In the genomic region with DNA sequence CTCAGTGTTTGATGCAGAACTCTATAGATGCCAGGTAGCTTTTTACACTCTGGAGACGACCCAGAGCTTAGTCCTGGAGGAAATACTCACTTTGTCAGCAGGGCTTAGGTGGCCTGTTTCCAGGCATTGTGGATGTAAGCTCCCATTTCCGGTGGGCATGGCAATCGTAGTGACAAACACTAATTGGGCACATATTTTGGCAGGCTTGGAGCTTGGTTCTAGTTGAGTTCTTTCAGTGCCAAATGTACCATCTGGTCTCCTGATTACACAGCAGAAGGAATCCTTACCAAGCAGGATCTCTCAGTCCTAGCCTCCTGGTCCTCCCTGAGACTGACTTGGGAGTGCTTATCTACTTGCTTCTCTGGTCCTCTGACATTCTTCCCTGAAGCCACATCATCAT, we compare ENCODE assay signal across 15 mouse cellular contexts.
A peak's percentile ranks its signal among the peaks of the same experiment; 100 is the strongest.
DNase-seq lines count a peak whose midpoint lies in the region; ATAC-seq and TF ChIP-seq lines count a peak whose summit lies in the region.
"Had no signal": no experiment of that assay in that cellular context is flagged by ENCODE, and none has a peak within 500 bp of the region (broad histone marks: within the 10 kb centered on the region; RNA-seq: fewer than 3 reads in every experiment).

No protein-coding gene starts in this region.

- no peak overlapping the region for H3K9ac ChIP-seq in hindbrain, postnatal 0 days (replicated peaks; ENCODE audit: low read length)
- no peak overlapping the region for H3K9ac ChIP-seq in hindbrain, embryonic 13.5 days

- 47% methylated on average over 3 of the region's 3 CpGs for WGBS in hindbrain, postnatal 0 days
- 74% methylated on average over 3 of the region's 3 CpGs for WGBS in hindbrain, embryonic 13.5 days
- under 1% methylated on average over 3 of the region's 3 CpGs for WGBS in cerebellum, adult 2 months

- no peak for TF ChIP-seq CTCF in hindbrain, postnatal 0 days (IDR thresholded peaks at IDR 0.05; ENCODE audit: low read depth)
- TF ChIP-seq CTCF in brain, embryonic 14.5 days (IDR thresholded peaks at IDR 0.05; ENCODE audit: borderline replicate concordance, extremely low read depth, insufficient read depth, insufficient read length), result no peak
- no peak for TF ChIP-seq CTCF in cerebellum, adult 2 months (IDR thresholded peaks at IDR 0.05; ENCODE audit: borderline replicate concordance, insufficient read depth, low read depth, low read length)

- ATAC-seq in hindbrain, postnatal 0 days, result peak; percentile 85
- ATAC-seq in hindbrain, embryonic 13.5 days (ENCODE audit: low FRiP score), result no peak
- ATAC-seq: CD4-positive, CD25-positive, alpha-beta regulatory T cell, adult 4 months; Patski had no signal

- no peaks in the 10 kb centered on the region for H3K4me1 ChIP-seq in hindbrain, postnatal 0 days (ENCODE audit: insufficient read depth, low read length)
- H3K4me1 ChIP-seq in hindbrain, embryonic 13.5 days (replicated peaks), result no peaks in the 10 kb centered on the region
- no peaks in the 10 kb centered on the region; the same call in 1 of the 2 replicates for H3K4me1 ChIP-seq in cerebellum, adult 2 months (ENCODE audit: control insufficient read depth, insufficient read depth, low read length)
- H3K4me1 ChIP-seq: limb, embryonic 10.5 days had no signal

- DNase-seq in hindbrain, postnatal 0 days (ENCODE audit: low spot score), result peak; percentile 90
- DNase-seq in brain, embryonic 14.5 days (ENCODE audit: low read depth), result peak; percentile 94
- DNase-seq in cerebellum, adult 2 months, result peak; percentile 79 to 94
- DNase-seq in layer of hippocampus, adult 8-10 months (ENCODE audit: low spot score in 2 of 2), result peak; percentile 31 to 32
- no peak for DNase-seq in spleen, postnatal 4 days (ENCODE audit: low spot score in 2 of 2)
- DNase-seq in urinary bladder, postnatal 25 days (ENCODE audit: low spot score), result no peak
- DNase-seq: adrenal gland, adult 2 months; kidney, postnatal 14 days; thymus, postnatal 25 days had no signal

- TF ChIP-seq POLR2A in brain, embryonic 14.5 days (IDR thresholded peaks at IDR 0.05; ENCODE audit: borderline replicate concordance, extremely low read depth, insufficient read depth, insufficient read length, poor library complexity, severe bottlenecking), result no peak
- TF ChIP-seq POLR2A in cerebellum, adult 2 months (IDR thresholded peaks at IDR 0.05; ENCODE audit: borderline replicate concordance, insufficient read depth, low read length), result no peak

- no peaks in the 10 kb centered on the region for H3K9me3 ChIP-seq in hindbrain, postnatal 0 days (ENCODE audit: low read length)
- no peaks in the 10 kb centered on the region for H3K9me3 ChIP-seq in hindbrain, embryonic 13.5 days
- H3K9me3 ChIP-seq: limb, embryonic 10.5 days had no signal

- no peaks in the 10 kb centered on the region for H3K36me3 ChIP-seq in hindbrain, postnatal 0 days (ENCODE audit: insufficient read depth, low read length)
- no peaks in the 10 kb centered on the region for H3K36me3 ChIP-seq in hindbrain, embryonic 13.5 days
- H3K36me3 ChIP-seq: limb, embryonic 10.5 days had no signal

- no peak overlapping the region for H3K4me2 ChIP-seq in hindbrain, postnatal 0 days (ENCODE audit: low read depth, low read length)
- H3K4me2 ChIP-seq in hindbrain, embryonic 13.5 days, result no peak overlapping the region

- no peak overlapping the region for H3K27ac ChIP-seq in hindbrain, postnatal 0 days
- H3K27ac ChIP-seq in hindbrain, embryonic 13.5 days, result no peak overlapping the region
- no peak overlapping the region for H3K27ac ChIP-seq in cerebellum, adult 2 months (ENCODE audit: insufficient read depth, low read length)
- H3K27ac ChIP-seq: limb, embryonic 10.5 days; macrophage had no signal

- no peaks in the 10 kb centered on the region for H3K27me3 ChIP-seq in hindbrain, postnatal 0 days (ENCODE audit: insufficient read depth, low read length)
- no peaks in the 10 kb centered on the region for H3K27me3 ChIP-seq in hindbrain, embryonic 13.5 days
- H3K27me3 ChIP-seq in cerebellum, adult 2 months (ENCODE audit: control insufficient read depth, insufficient read depth, low read length), result no peaks in the 10 kb centered on the region
- H3K27me3 ChIP-seq: Patski had no signal

- no peak overlapping the region for H3K4me3 ChIP-seq in hindbrain, postnatal 0 days (ENCODE audit: low read length)
- H3K4me3 ChIP-seq in hindbrain, embryonic 13.5 days, result no peak overlapping the region
- no peak overlapping the region for H3K4me3 ChIP-seq in cerebellum, adult 2 months (replicated peaks; ENCODE audit: insufficient read depth, low read depth, low read length)
- H3K4me3 ChIP-seq: limb, embryonic 10.5 days; myocyte had no signal

Comparison
In these comparisons a context has a peak if more than half of its experiments do, and no peak if none do; other contexts are left out.
1. DNase-seq: peak in hindbrain, postnatal 0 days (single experiment), brain, embryonic 14.5 days (single experiment), cerebellum, adult 2 months (2 of 2) and layer of hippocampus, adult 8-10 months (2 of 2); none in spleen, postnatal 4 days (0 of 2) and urinary bladder, postnatal 25 days (single experiment).